In genomic region chr2:27441767-27442707, GRCm38 (mm10) we compare ENCODE assay signal across 7 mouse cellular contexts. TPM values are rescaled to one million over a fixed set of nuclear protein-coding genes. Genes with fewer than 3 reads are reported as not detected.
A peak's percentile ranks its signal among the peaks of the same experiment; 100 is the strongest.
DNase-seq lines count a peak whose midpoint lies in the region; ATAC-seq lines count a peak whose summit lies in the region.

Gene Brd3os (plus strand): TSS chr2:27442324.

- H3K9ac ChIP-seq in embryonic facial prominence, embryonic 11.5 days (replicated peaks; ENCODE audit: low read length), result peak within 1 kb of the TSS; percentile 65
- peak within 1 kb of the TSS; percentile 82 for H3K9ac ChIP-seq in midbrain, embryonic 13.5 days (replicated peaks)

- H3K27ac ChIP-seq in embryonic facial prominence, embryonic 11.5 days (replicated peaks; ENCODE audit: low read depth, low read length), result no peak within 1 kb of the TSS; the same call in 1 of the 2 replicates
- peak within 1 kb of the TSS; percentile 81 for H3K27ac ChIP-seq in limb, embryonic 10.5 days
- H3K27ac ChIP-seq in midbrain, embryonic 13.5 days, result peak within 1 kb of the TSS; percentile 83

- peak; percentile 98 for DNase-seq in adrenal gland, postnatal 14 days
- DNase-seq in embryonic facial prominence, embryonic 11.5 days (ENCODE audit: low spot score), result peak; percentile 100
- peak; percentile 96 for DNase-seq in kidney, adult 11 months
- peak; percentile 98 for DNase-seq in limb, embryonic 10.5 days (ENCODE audit: low spot score)
- peak; percentile 61 for DNase-seq in spleen, adult 12 weeks (ENCODE audit: low spot score)

- no peaks in the 10 kb centered on the region; the same call in 1 of the 2 replicates for H3K4me1 ChIP-seq in embryonic facial prominence, embryonic 11.5 days (ENCODE audit: control insufficient read depth, insufficient read depth, low read length)
- H3K4me1 ChIP-seq in limb, embryonic 10.5 days, result peaks cover 28% of the 10 kb centered on the region
- peaks cover 22% of the 10 kb centered on the region for H3K4me1 ChIP-seq in midbrain, embryonic 13.5 days (replicated peaks)

- 2% methylated on average over 36 of the region's 36 CpGs for WGBS in embryonic facial prominence, embryonic 11.5 days
- 2% methylated on average over 36 of the region's 36 CpGs for WGBS in limb, embryonic 10.5 days
- WGBS in midbrain, embryonic 13.5 days, result 1% methylated on average over 36 of the region's 36 CpGs

- H3K9me3 ChIP-seq in embryonic facial prominence, embryonic 11.5 days (replicated peaks; ENCODE audit: control insufficient read depth, low read length), result no peaks in the 10 kb centered on the region
- no peaks in the 10 kb centered on the region for H3K9me3 ChIP-seq in limb, embryonic 10.5 days (replicated peaks)
- H3K9me3 ChIP-seq in midbrain, embryonic 13.5 days, result no peaks in the 10 kb centered on the region

- no peaks in the 10 kb centered on the region for H3K27me3 ChIP-seq in embryonic facial prominence, embryonic 11.5 days (ENCODE audit: control insufficient read depth, insufficient read depth, low read length)
- no peaks in the 10 kb centered on the region for H3K27me3 ChIP-seq in limb, embryonic 10.5 days (ENCODE audit: low read depth, poor library complexity, severe bottlenecking)
- no peaks in the 10 kb centered on the region for H3K27me3 ChIP-seq in midbrain, embryonic 13.5 days

- ATAC-seq in embryonic facial prominence, embryonic 11.5 days (replicated peaks; ENCODE audit: insufficient number of reproducible peaks, low FRiP score, low TSS enrichment, low read depth), result peak; percentile 81
- peak; percentile 91 for ATAC-seq in granulocyte monocyte progenitor cell, adult 5-6 weeks (replicated peaks; ENCODE audit: poor library complexity, severe bottlenecking)
- peak; percentile 90 for ATAC-seq in midbrain, embryonic 13.5 days

- peaks cover under 1% of the 10 kb centered on the region for H3K36me3 ChIP-seq in embryonic facial prominence, embryonic 11.5 days (replicated peaks; ENCODE audit: control insufficient read depth, insufficient read depth, low read depth, low read length)
- peaks cover 28% of the 10 kb centered on the region for H3K36me3 ChIP-seq in limb, embryonic 10.5 days
- H3K36me3 ChIP-seq in midbrain, embryonic 13.5 days, result peaks cover 27% of the 10 kb centered on the region

- peak within 1 kb of the TSS; percentile 68 for H3K4me2 ChIP-seq in embryonic facial prominence, embryonic 11.5 days (ENCODE audit: low read depth, low read length)
- H3K4me2 ChIP-seq in midbrain, embryonic 13.5 days (replicated peaks), result peak within 1 kb of the TSS; percentile 80

- H3K4me3 ChIP-seq in embryonic facial prominence, embryonic 11.5 days (ENCODE audit: low read depth, low read length), result peak within 1 kb of the TSS; percentile 58
- peak within 1 kb of the TSS; percentile 65 for H3K4me3 ChIP-seq in limb, embryonic 10.5 days
- H3K4me3 ChIP-seq in midbrain, embryonic 13.5 days (replicated peaks), result peak within 1 kb of the TSS; percentile 64

RNA-seq across cellular contexts. Expression of gene Brd3os, which starts in this region (rescaled TPM):
- 5.0 and 7.9 TPM in 2 replicates for total RNA-seq in adrenal gland, postnatal 14 days (2021)
- polyA plus RNA-seq in embryonic facial prominence, embryonic 11.5 days (2014; fragmentation: Nextera tagmentation; extraction: Ambion mirVana), result 12.9 and 13.0 TPM in 2 replicates
- total RNA-seq in granulocyte monocyte progenitor cell, adult 5-6 weeks (2014; fragmentation: Nextera tagmentation), result 0.77 and 2.9 TPM in 2 replicates
- total RNA-seq in granulocyte monocyte progenitor cell, adult 5-6 weeks (2017), result not detected in 2 replicates
- 5.2 and 7.6 TPM in 2 replicates for polyA plus RNA-seq in limb, embryonic 10.5 days (2016; fragmentation: Nextera tagmentation; extraction: Ambion mirVana)
- polyA plus RNA-seq in midbrain, embryonic 13.5 days (2015; fragmentation: Nextera tagmentation; extraction: Ambion mirVana), result 27.9 and 29.0 TPM in 2 replicates
